Mouse (Mus musculus): ENCODE measurements around the gene Psd4. TPM values are rescaled to one million over a fixed set of nuclear protein-coding genes. Genes with fewer than 3 reads are reported as not detected.

The Psd4 gene
- 39.5 and 42.1 TPM in 2 replicates for polyA plus RNA-seq (2015; fragmentation: Nextera tagmentation; extraction: Ambion mirVana)

- DNase-seq (ENCODE audit: low spot score): peak; percentile 61
Measured at GRCm38 (mm10) chr2:24367030-24367894, at the start of gene Psd4. TSS of gene Psd4 (plus strand) at chr2:24367580.

- no peak for DNase-seq (ENCODE audit: low spot score)
Measured at GRCm38 (mm10) chr2:24317919-24318598, 49.3 kb upstream of the Psd4 start.

GRCm38 (mm10) chr2:24335333-24335732 is 32.0 kb upstream of the Psd4 start:
- no peak for DNase-seq (ENCODE audit: low spot score)

- no peak for DNase-seq (ENCODE audit: low spot score)
Measured at GRCm38 (mm10) chr2:24336545-24336944, 30.8 kb upstream of the Psd4 start, which contains the start of gene Il1rn. TSS of gene Il1rn (plus strand) at chr2:24336853.

- no peak for DNase-seq (ENCODE audit: low spot score)
Measured at GRCm38 (mm10) chr2:24341395-24341885, 25.9 kb upstream of the Psd4 start.

- no peak for DNase-seq (ENCODE audit: low spot score)
Measured at GRCm38 (mm10) chr2:24344619-24345018, 22.8 kb upstream of the Psd4 start.

- no peak for DNase-seq (ENCODE audit: low spot score)
Measured at GRCm38 (mm10) chr2:24345056-24345455, 22.3 kb upstream of the Psd4 start.

GRCm38 (mm10) chr2:24347926-24348325 is 19.5 kb upstream of the Psd4 start:
- DNase-seq (ENCODE audit: low spot score): no peak

GRCm38 (mm10) chr2:24351159-24351558 is 16.2 kb upstream of the Psd4 start:
- DNase-seq (ENCODE audit: low spot score): no peak

- DNase-seq (ENCODE audit: low spot score): no peak
Measured at GRCm38 (mm10) chr2:24353042-24353441, 14.3 kb upstream of the Psd4 start.

- DNase-seq (ENCODE audit: low spot score): peak; percentile 71
Measured at GRCm38 (mm10) chr2:24357642-24358041, 9.7 kb upstream of the Psd4 start.

- DNase-seq (ENCODE audit: low spot score): no peak
Measured at GRCm38 (mm10) chr2:24359347-24359746, 8.0 kb upstream of the Psd4 start.

- no peak for DNase-seq (ENCODE audit: low spot score)
Measured at GRCm38 (mm10) chr2:24363818-24364217, 3.6 kb upstream of the Psd4 start.

GRCm38 (mm10) chr2:24366214-24366975 is 985 bp upstream of the Psd4 start:
- DNase-seq (ENCODE audit: low spot score): peak; percentile 27

GRCm38 (mm10) chr2:24367895-24368261 is 498 bp downstream of the Psd4 start:
- no peak for DNase-seq (ENCODE audit: low spot score)

- DNase-seq (ENCODE audit: low spot score): no peak
Measured at GRCm38 (mm10) chr2:24378747-24379450, 11.5 kb downstream of the Psd4 start.

- DNase-seq (ENCODE audit: low spot score): peak; percentile 66
Measured at GRCm38 (mm10) chr2:24382456-24383230, 15.3 kb downstream of the Psd4 start.

- peak; percentile 24 for DNase-seq (ENCODE audit: low spot score)
Measured at GRCm38 (mm10) chr2:24383636-24384035, 16.3 kb downstream of the Psd4 start.

GRCm38 (mm10) chr2:24384393-24384792 is 17.0 kb downstream of the Psd4 start:
- DNase-seq (ENCODE audit: low spot score): peak; percentile 5
